Mouse (Mus musculus) A20 (cell line): ENCODE measurements around the gene Nme9.
A peak's percentile ranks its signal among the peaks of the same experiment; 100 is the strongest.

Experiments used
- DNase-seq: peaks from one replicate; pipeline ENCODE4 v3.0.0-alpha.2; 2011; ENCODE audit warnings: low read depth, low spot score

Gene Nme9

GRCm38 (mm10) chr9:99479181-99479711 lies 28.0 kb downstream of the Nme9 start:
- peak; percentile 90 for DNase-seq

GRCm38 (mm10) chr9:99480764-99481163 lies 29.5 kb downstream of the Nme9 start:
- no peak for DNase-seq

- DNase-seq, result no peak
Observed at GRCm38 (mm10) chr9:99483191-99483590, 31.9 kb downstream of the Nme9 start.

- DNase-seq, result no peak
Observed at GRCm38 (mm10) chr9:99484632-99485031, 33.4 kb downstream of the Nme9 start.

GRCm38 (mm10) chr9:99485144-99485543 lies 33.9 kb downstream of the Nme9 start:
- no peak for DNase-seq

GRCm38 (mm10) chr9:99487126-99487695 lies 35.9 kb downstream of the Nme9 start:
- no peak for DNase-seq

- no peak for DNase-seq
Observed at GRCm38 (mm10) chr9:99487841-99488240, 36.6 kb downstream of the Nme9 start.

- peak; percentile 40 for DNase-seq
Observed at GRCm38 (mm10) chr9:99491050-99491449, 39.8 kb downstream of the Nme9 start.

- peak; percentile 21 for DNase-seq
Observed at GRCm38 (mm10) chr9:99492634-99493200, 41.4 kb downstream of the Nme9 start.

- no peak for DNase-seq
Observed at GRCm38 (mm10) chr9:99499336-99499735, 48.1 kb downstream of the Nme9 start.

- DNase-seq, result no peak
Observed at GRCm38 (mm10) chr9:99505875-99506274, 54.6 kb downstream of the Nme9 start.
